Mouse (Mus musculus) ES-Bruce4 (cell line): Measurements from ENCODE around the gene Myo1d. TPM values are rescaled to one million over a fixed set of nuclear protein-coding genes. Genes with fewer than 3 reads are reported as not detected.

ENCODE experiments used
- H3K27ac ChIP-seq: 2 replicates; pipeline ENCODE4 v1.5.1; 2012; ENCODE audit warnings: low read length, inconsistent platforms; ENCODE audit not compliant: insufficient read depth
- H3K27me3 ChIP-seq: 2 replicates; pipeline ENCODE4 v1.6.1; 2012; ENCODE audit warnings: mild to moderate bottlenecking, low read length, inconsistent platforms; ENCODE audit not compliant: control insufficient read depth, poor library complexity, insufficient read depth, severe bottlenecking
- H3K36me3 ChIP-seq: 2 replicates; pipeline ENCODE4 v1.6.1; 2012; ENCODE audit warnings: inconsistent platforms, mild to moderate bottlenecking, low read length, moderate library complexity; ENCODE audit not compliant: control insufficient read depth, poor library complexity, insufficient read depth, severe bottlenecking
- H3K4me1 ChIP-seq: one replicate; pipeline ENCODE4 v1.8.1; 2011; ENCODE audit warnings: low read length; ENCODE audit not compliant: control insufficient read depth, insufficient read depth
- H3K4me3 ChIP-seq: 2 replicates; pipeline ENCODE4 v1.5.1; 2011; ENCODE audit warnings: low read depth, mild to moderate bottlenecking, low read length
- H3K9ac ChIP-seq: 2 replicates; pipeline ENCODE4 v1.6.1; 2012; ENCODE audit warnings: low read depth, mild to moderate bottlenecking, inconsistent platforms; ENCODE audit not compliant: poor library complexity, severe bottlenecking
- H3K9me3 ChIP-seq: replicated peaks from 2 replicates; pipeline ENCODE4 v1.6.1; 2012; ENCODE audit warnings: mild to moderate bottlenecking, low read length, inconsistent platforms; ENCODE audit not compliant: control insufficient read depth, poor library complexity, insufficient read depth, severe bottlenecking
- CTCF ChIP-seq: IDR thresholded peaks from one replicate; pipeline ENCODE4 v1.8.1; 2011; ENCODE audit warnings: low read depth, low read length
- EP300 ChIP-seq: IDR thresholded peaks from 2 replicates; pipeline ENCODE4 v1.6.1; 2011; ENCODE audit warnings: low read depth, low read length; ENCODE audit not compliant: insufficient read depth
- POLR2A ChIP-seq: IDR thresholded peaks from one replicate; pipeline ENCODE4 v1.8.1; 2011; ENCODE audit warnings: low read length; ENCODE audit not compliant: insufficient read depth
- polyA plus RNA-seq: library from polyadenylated mRNA; stranded (reverse); fragments of >200 nt; gene quantifications from 2 replicates; pipeline ENCODE4 v1.2.4, GENCODE M21; 2011; ENCODE audit warnings: low read depth; ENCODE audit not compliant: missing spikeins, insufficient read depth, insufficient read length

Myo1d gene
- polyA plus RNA-seq, 1 experiment = 6.6 TPM

- TF ChIP-seq EP300 (no peak), POLR2A (no peak), CTCF (no peak)
Observed at GRCm38 (mm10) chr11:80601040-80601864, 178.6 kb downstream of the Myo1d start.

DNA sequence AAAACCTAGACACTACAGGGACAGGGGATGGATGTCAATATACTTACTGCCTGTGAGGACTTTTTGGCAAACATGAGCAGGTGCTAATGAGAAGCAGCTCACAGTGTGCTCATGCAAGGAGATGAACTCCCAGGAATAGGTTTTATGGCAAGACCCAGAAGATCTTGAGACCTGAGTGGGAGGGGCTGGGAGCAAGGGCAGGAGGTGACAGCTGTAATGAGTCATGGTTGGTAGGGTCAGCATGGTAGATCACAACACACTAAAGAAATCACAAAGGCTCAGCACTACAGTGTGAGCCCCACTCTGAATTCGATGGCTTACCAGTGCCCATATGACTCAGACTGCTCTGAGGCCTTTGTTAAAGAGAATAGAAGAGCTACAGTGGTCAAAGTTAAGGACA, 184.3 kb downstream of the Myo1d start:
- H3K27me3 ChIP-seq = no peaks in the 10 kb centered on the region
- no peaks in the 10 kb centered on the region for H3K4me1 ChIP-seq
- H3K9ac ChIP-seq = no peak overlapping the region
- H3K27ac ChIP-seq = no peak overlapping the region
- TF ChIP-seq POLR2A = no peak
- no peaks in the 10 kb centered on the region for H3K9me3 ChIP-seq
- H3K4me3 ChIP-seq = no peak overlapping the region
- no peaks in the 10 kb centered on the region for H3K36me3 ChIP-seq

More at GRCm38 (mm10) chr11:80601040-80601864, 178.6 kb downstream of the Myo1d start:
- Histone ChIP-seq H3K4me3 (no peak overlapping the region), H3K9ac (no peak overlapping the region), H3K4me1 (no peaks in the 10 kb centered on the region), H3K9me3 (no peaks in the 10 kb centered on the region), H3K36me3 (no peaks in the 10 kb centered on the region), H3K27me3 (no peaks in the 10 kb centered on the region), H3K27ac (no peak overlapping the region)

DNA sequence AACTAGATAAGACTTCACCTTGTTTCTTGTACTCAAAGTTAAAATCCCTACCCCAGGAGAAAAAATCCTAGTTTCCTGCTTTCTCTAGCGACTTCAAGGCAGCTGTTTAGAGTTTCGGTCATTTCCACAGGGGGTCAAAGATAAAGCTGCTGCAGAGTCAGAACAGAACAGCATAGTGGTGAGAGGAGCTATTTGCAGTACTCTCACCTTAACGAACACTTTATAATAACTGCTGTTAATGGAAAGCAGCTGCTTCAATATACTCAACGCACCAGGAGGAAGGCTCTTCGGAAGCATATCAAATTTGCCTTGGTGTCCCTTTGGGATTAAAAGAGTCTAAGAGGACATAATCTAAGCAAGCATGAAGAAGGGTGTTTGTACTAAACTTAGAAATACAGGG, 190.4 kb downstream of the Myo1d start:
- TF ChIP-seq EP300 = no peak
- no peak for TF ChIP-seq POLR2A
- no peak for TF ChIP-seq CTCF
- no peaks in the 10 kb centered on the region for H3K27me3 ChIP-seq
- H3K4me3 ChIP-seq = no peak overlapping the region
- H3K36me3 ChIP-seq = no peaks in the 10 kb centered on the region
- H3K9ac ChIP-seq = no peak overlapping the region
- no peak overlapping the region for H3K27ac ChIP-seq
- no peaks in the 10 kb centered on the region for H3K9me3 ChIP-seq
- H3K4me1 ChIP-seq = no peaks in the 10 kb centered on the region

DNA sequence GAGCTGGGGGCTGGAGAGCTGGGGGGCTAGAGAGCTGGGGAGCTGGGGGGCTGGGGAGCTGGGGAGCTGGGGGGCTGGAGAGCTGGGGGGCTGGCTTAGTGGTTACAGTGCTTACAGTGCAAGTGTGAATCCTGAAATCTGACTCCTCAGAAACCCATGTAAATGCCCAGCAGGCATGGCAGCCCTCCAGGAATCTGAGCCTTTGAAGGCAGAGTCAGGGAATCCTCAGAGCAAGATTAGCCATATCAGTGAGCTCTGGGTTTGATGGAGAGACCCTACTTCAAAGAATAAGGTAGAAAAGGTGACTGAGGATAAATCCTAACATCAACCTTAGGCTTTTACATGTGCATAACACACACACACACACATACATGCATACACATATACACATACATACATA, 194.1 kb downstream of the Myo1d start:
- no peaks in the 10 kb centered on the region for H3K9me3 ChIP-seq
- H3K36me3 ChIP-seq = no peaks in the 10 kb centered on the region
- H3K9ac ChIP-seq = no peak overlapping the region
- H3K4me3 ChIP-seq = no peak overlapping the region
- TF ChIP-seq EP300 (no peak), POLR2A (no peak), CTCF (no peak)
- no peaks in the 10 kb centered on the region for H3K27me3 ChIP-seq
- H3K4me1 ChIP-seq = no peaks in the 10 kb centered on the region
- no peak overlapping the region for H3K27ac ChIP-seq

DNA sequence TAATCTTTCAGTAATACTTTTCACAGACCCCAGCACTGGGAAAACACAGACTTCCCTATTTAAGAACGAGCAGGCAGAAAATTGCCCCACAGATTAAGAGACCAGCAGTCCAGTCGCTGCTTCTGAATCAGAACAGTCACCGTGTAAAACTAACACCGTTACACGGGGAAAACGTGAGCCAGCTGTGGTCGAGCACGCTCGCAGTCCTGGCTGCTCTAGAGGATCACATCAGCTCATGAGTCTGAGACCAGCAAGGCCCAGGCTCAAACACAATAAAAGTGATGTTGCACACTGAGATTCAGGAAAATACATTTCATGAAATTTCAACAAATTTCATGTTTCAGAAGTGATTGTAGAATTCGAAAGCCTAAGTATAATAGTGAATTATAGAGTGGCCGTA, 194.6 kb downstream of the Myo1d start:
- no peaks in the 10 kb centered on the region for H3K36me3 ChIP-seq
- TF ChIP-seq POLR2A (no peak), EP300 (no peak), CTCF (no peak)
- no peak overlapping the region for H3K27ac ChIP-seq
- no peaks in the 10 kb centered on the region for H3K27me3 ChIP-seq
- H3K9me3 ChIP-seq = no peaks in the 10 kb centered on the region
- no peaks in the 10 kb centered on the region for H3K4me1 ChIP-seq
- H3K4me3 ChIP-seq = no peak overlapping the region
- H3K9ac ChIP-seq = no peak overlapping the region

GRCm38 (mm10) chr11:80580494-80580893, 199.3 kb downstream of the Myo1d start:
- no peak overlapping the region for H3K4me3 ChIP-seq
- no peak overlapping the region for H3K27ac ChIP-seq
- H3K4me1 ChIP-seq = no peaks in the 10 kb centered on the region
- TF ChIP-seq CTCF (no peak), EP300 (no peak)
- no peaks in the 10 kb centered on the region for H3K9me3 ChIP-seq
- H3K9ac ChIP-seq = no peak overlapping the region
- H3K36me3 ChIP-seq = no peaks in the 10 kb centered on the region
- no peaks in the 10 kb centered on the region for H3K27me3 ChIP-seq
